Mouse (Mus musculus) embryonic fibroblast, embryonic 13.5 days (primary cell): ENCODE results near the gene Itpk1. TPM values are rescaled to one million over a fixed set of nuclear protein-coding genes. Genes with fewer than 3 reads are reported as not detected.

Source experiments
- H3K27ac ChIP-seq: 2 replicates; pipeline ENCODE4 v1.5.1; 2012; ENCODE audit warnings: low read length, control low read depth, inconsistent platforms; ENCODE audit not compliant: insufficient read depth
- H3K4me1 ChIP-seq: 2 replicates; pipeline ENCODE4 v1.6.1; 2011; ENCODE audit warnings: low read length; ENCODE audit not compliant: control insufficient read depth, insufficient read depth
- H3K4me3 ChIP-seq: 2 replicates; pipeline ENCODE4 v1.5.1; 2011; ENCODE audit warnings: mild to moderate bottlenecking, control low read depth, low read length; ENCODE audit not compliant: insufficient read depth
- CTCF ChIP-seq: IDR thresholded peaks from 2 replicates; pipeline ENCODE4 v1.5.1; 2011; ENCODE audit warnings: mild to moderate bottlenecking, control low read depth, low read length, moderate library complexity, borderline replicate concordance; ENCODE audit not compliant: insufficient read depth
- POLR2A ChIP-seq: IDR thresholded peaks from 2 replicates; pipeline ENCODE4 v1.6.1; 2011; ENCODE audit warnings: low read depth, mild to moderate bottlenecking, control low read depth, low read length, moderate library complexity
- polyA plus RNA-seq: library from polyadenylated mRNA; stranded (reverse); fragments of >200 nt; gene quantifications from 2 replicates; pipeline ENCODE4 v1.2.4, GENCODE M21; 2011; ENCODE audit warnings: low read depth; ENCODE audit not compliant: missing spikeins, insufficient read length

The Itpk1 gene
- polyA plus RNA-seq, 1 experiment, result 5.0 TPM

GRCm38 (mm10) chr12:102696635-102697354 lies 7.9 kb downstream of the Itpk1 start:
- Histone ChIP-seq H3K4me1 (no peaks in the 10 kb centered on the region), H3K4me3 (no peak overlapping the region), H3K27ac (no peak overlapping the region)
- TF ChIP-seq POLR2A (no peak), CTCF (no peak)

GRCm38 (mm10) chr12:102695369-102696239 lies 9.1 kb downstream of the Itpk1 start:
- Histone ChIP-seq H3K27ac (no peak overlapping the region), H3K4me1 (no peaks in the 10 kb centered on the region), H3K4me3 (no peak overlapping the region)
- TF ChIP-seq POLR2A (no peak), CTCF (no peak)

- Histone ChIP-seq H3K27ac (no peak overlapping the region), H3K4me3 (no peak overlapping the region), H3K4me1 (no peaks in the 10 kb centered on the region)
- TF ChIP-seq CTCF, result no peak
- TF ChIP-seq POLR2A, result no peak
Observed at GRCm38 (mm10) chr12:102691761-102692160, 13.0 kb downstream of the Itpk1 start.

GRCm38 (mm10) chr12:102691180-102691579 lies 13.6 kb downstream of the Itpk1 start:
- TF ChIP-seq CTCF (no peak), POLR2A (no peak)
- no peaks in the 10 kb centered on the region for H3K4me1 ChIP-seq
- H3K4me3 ChIP-seq, result no peak overlapping the region
- H3K27ac ChIP-seq, result no peak overlapping the region

- Histone ChIP-seq H3K27ac (no peak overlapping the region), H3K4me1 (no peaks in the 10 kb centered on the region), H3K4me3 (no peak overlapping the region)
- TF ChIP-seq POLR2A (no peak), CTCF (no peak)
Observed at GRCm38 (mm10) chr12:102689773-102690563, 14.8 kb downstream of the Itpk1 start.

GRCm38 (mm10) chr12:102686321-102686720 lies 18.4 kb downstream of the Itpk1 start:
- H3K27ac ChIP-seq, result no peak overlapping the region
- TF ChIP-seq CTCF, result no peak
- no peak for TF ChIP-seq POLR2A

GRCm38 (mm10) chr12:102685523-102685931 lies 19.2 kb downstream of the Itpk1 start:
- no peak overlapping the region for H3K4me3 ChIP-seq
- TF ChIP-seq CTCF (no peak), POLR2A (no peak)
- H3K27ac ChIP-seq, result no peak overlapping the region
- H3K4me1 ChIP-seq, result no peaks in the 10 kb centered on the region

More at GRCm38 (mm10) chr12:102686321-102686720, 18.4 kb downstream of the Itpk1 start:
- Histone ChIP-seq H3K4me1 (no peaks in the 10 kb centered on the region), H3K4me3 (no peak overlapping the region)

- Histone ChIP-seq H3K4me3 (no peak overlapping the region), H3K4me1 (no peaks in the 10 kb centered on the region), H3K27ac (no peak overlapping the region)
- TF ChIP-seq POLR2A (no peak), CTCF (no peak)
Observed at GRCm38 (mm10) chr12:102684720-102685386, 19.9 kb downstream of the Itpk1 start.

- no peak for TF ChIP-seq CTCF
- TF ChIP-seq POLR2A, result no peak
- no peak overlapping the region for H3K27ac ChIP-seq
- H3K4me1 ChIP-seq, result no peaks in the 10 kb centered on the region
- H3K4me3 ChIP-seq, result no peak overlapping the region
Observed at GRCm38 (mm10) chr12:102683979-102684378, 20.8 kb downstream of the Itpk1 start.

GRCm38 (mm10) chr12:102683438-102683837 lies 21.3 kb downstream of the Itpk1 start:
- Histone ChIP-seq H3K27ac (no peak overlapping the region), H3K4me3 (no peak overlapping the region), H3K4me1 (no peaks in the 10 kb centered on the region)
- TF ChIP-seq CTCF, result no peak
- no peak for TF ChIP-seq POLR2A
